Mouse (Mus musculus) CH12.LX (cell line): ENCODE measurements around the gene Pcsk2. TPM values are rescaled to one million over a fixed set of nuclear protein-coding genes. Genes with fewer than 3 reads are reported as not detected.

Experiments used
- DNase-seq: peaks from one replicate; pipeline ENCODE4 v3.0.0-alpha.2; 2013; ENCODE audit errors: extremely low read depth
- H3K27ac ChIP-seq: 2 replicates; pipeline ENCODE4 v1.5.1; 2012; ENCODE audit warnings: low read depth, mild to moderate bottlenecking, control low read depth, moderate library complexity; ENCODE audit not compliant: insufficient read depth
- H3K27me3 ChIP-seq: replicated peaks from 2 replicates; pipeline ENCODE3; 2012; ENCODE audit warnings: inconsistent platforms
- H3K36me3 ChIP-seq, 2 experiments: replicated peaks in 1 of 2; 2 replicates each; pipeline versions ENCODE3 to v1.6.1; 2012; ENCODE audit warnings: inconsistent platforms in 1 of 2, low read length in 1 of 2, mild to moderate bottlenecking in 1 of 2, mixed read lengths in 1 of 2, moderate library complexity in 1 of 2; ENCODE audit not compliant: control insufficient read depth in 1 of 2, insufficient read depth in 1 of 2
- H3K4me1 ChIP-seq, 2 experiments: 2 replicates each; pipeline ENCODE4 v1.6.1; 2012; ENCODE audit warnings: inconsistent platforms in 1 of 2, moderate library complexity in 1 of 2; ENCODE audit not compliant: insufficient read depth in 2 of 2, control insufficient read depth in 1 of 2
- H3K4me2 ChIP-seq: 2 replicates; pipeline ENCODE4 v1.6.1; 2012; ENCODE audit warnings: low read depth, mild to moderate bottlenecking, control low read depth; ENCODE audit not compliant: poor library complexity, insufficient read depth, severe bottlenecking
- H3K4me3 ChIP-seq, 3 experiments: fragments of 150-350 bp in 1 of 3; sonication (generic) in 1 of 3; replicated peaks in 1 of 3; 2 replicates each; pipeline versions ENCODE3 to v1.5.1; 2011 to 2012; ENCODE audit warnings: low read depth in 2 of 3, low read length in 2 of 3, mild to moderate bottlenecking in 2 of 3, moderate library complexity in 2 of 3, control low read depth in 1 of 3, improper control_type of control experiment in 1 of 3, inconsistent platforms in 1 of 3, mixed read lengths in 1 of 3; ENCODE audit not compliant: poor library complexity in 1 of 3
- H3K79me2 ChIP-seq: replicated peaks from 2 replicates; pipeline ENCODE4 v1.6.1; 2012; ENCODE audit warnings: mild to moderate bottlenecking, moderate library complexity; ENCODE audit not compliant: control insufficient read depth, poor library complexity, insufficient read depth, severe bottlenecking; ENCODE audit errors: extremely low read depth
- H3K9ac ChIP-seq: 2 replicates; pipeline ENCODE4 v1.6.1; 2012; ENCODE audit warnings: low read depth, mild to moderate bottlenecking, control low read depth, moderate library complexity; ENCODE audit not compliant: insufficient read depth
- H3K9me3 ChIP-seq: replicated peaks from 2 replicates; pipeline ENCODE3; 2012; ENCODE audit warnings: low read length, inconsistent platforms, mixed read lengths
- BHLHE40 ChIP-seq: IDR thresholded peaks from 2 replicates; pipeline ENCODE4 v1.6.1; 2011; ENCODE audit warnings: mild to moderate bottlenecking, low read depth, low read length, improper control_type of control experiment
- CHD1 ChIP-seq: IDR thresholded peaks from 2 replicates; pipeline ENCODE4 v1.6.1; 2012; ENCODE audit warnings: low read depth, low read length, improper control_type of control experiment, inconsistent platforms
- CHD2 ChIP-seq: IDR thresholded peaks from 2 replicates; pipeline ENCODE4 v1.6.1; 2011; ENCODE audit warnings: low read length, improper control_type of control experiment
- E2F4 ChIP-seq: IDR thresholded peaks from 2 replicates; pipeline ENCODE4 v1.6.1; 2011; ENCODE audit warnings: low read depth, low read length, improper control_type of control experiment; ENCODE audit not compliant: insufficient replicate concordance
- ETS1 ChIP-seq: conservative IDR thresholded peaks from 2 replicates; pipeline ENCODE4 v1.6.1; 2012; ENCODE audit warnings: low read depth, mild to moderate bottlenecking, inconsistent platforms, low read length, improper control_type of control experiment, moderate library complexity
- GABPA ChIP-seq: IDR thresholded peaks from 2 replicates; pipeline ENCODE4 v1.6.1; 2012; ENCODE audit warnings: low read depth, low read length, improper control_type of control experiment, inconsistent platforms; ENCODE audit not compliant: insufficient replicate concordance
- HCFC1 ChIP-seq: IDR thresholded peaks from 2 replicates; pipeline ENCODE4 v1.6.1; 2012; ENCODE audit warnings: low read depth, mild to moderate bottlenecking, inconsistent platforms, low read length, improper control_type of control experiment
- JUND ChIP-seq: conservative IDR thresholded peaks from 2 replicates; pipeline ENCODE4 v1.6.1; 2011; ENCODE audit warnings: low read depth, low read length, improper control_type of control experiment
- MAX ChIP-seq: IDR thresholded peaks from 2 replicates; pipeline ENCODE4 v1.6.1; 2011; ENCODE audit warnings: low read length, improper control_type of control experiment
- MYC ChIP-seq: IDR thresholded peaks from 2 replicates; pipeline ENCODE4 v1.6.1; 2011; ENCODE audit warnings: low read depth, mild to moderate bottlenecking, improper control_type of control experiment, low read length
- NELFE ChIP-seq: IDR thresholded peaks from 2 replicates; pipeline ENCODE4 v1.6.1; 2011; ENCODE audit warnings: low read depth, low read length, improper control_type of control experiment
- NRF1 ChIP-seq: IDR thresholded peaks from 2 replicates; pipeline ENCODE4 v1.6.1; 2014; ENCODE audit warnings: low read depth, mild to moderate bottlenecking, inconsistent platforms, low read length, improper control_type of control experiment, moderate library complexity
- POLR2A ChIP-seq: IDR thresholded peaks from 2 replicates; pipeline ENCODE4 v1.6.1; 2011; ENCODE audit warnings: low read depth, mild to moderate bottlenecking, improper control_type of control experiment, low read length
- POLR2AphosphoS2 ChIP-seq: IDR thresholded peaks from 2 replicates; pipeline ENCODE4 v1.6.1; 2011; ENCODE audit warnings: low read depth, low read length, improper control_type of control experiment
- RCOR1 ChIP-seq: conservative IDR thresholded peaks from 2 replicates; pipeline ENCODE4 v1.6.1; 2012; ENCODE audit warnings: low read depth, mild to moderate bottlenecking, inconsistent platforms, low read length, improper control_type of control experiment
- TBP ChIP-seq: conservative IDR thresholded peaks from 2 replicates; pipeline ENCODE4 v1.6.1; 2011; ENCODE audit warnings: low read depth, low read length, improper control_type of control experiment
- TCF12 ChIP-seq: IDR thresholded peaks from 2 replicates; pipeline ENCODE4 v1.6.1; 2014; ENCODE audit warnings: low read depth, mild to moderate bottlenecking, inconsistent platforms, low read length, improper control_type of control experiment
- USF1 ChIP-seq: IDR thresholded peaks from 2 replicates; pipeline ENCODE4 v1.6.1; 2014; ENCODE audit warnings: low read depth, mild to moderate bottlenecking, inconsistent platforms, low read length, improper control_type of control experiment
- USF2 ChIP-seq: conservative IDR thresholded peaks from 2 replicates; pipeline ENCODE4 v1.6.1; 2011; ENCODE audit warnings: low read depth, low read length, improper control_type of control experiment
- ZKSCAN1 ChIP-seq: IDR thresholded peaks from 2 replicates; pipeline ENCODE4 v1.6.1; 2012; ENCODE audit warnings: low read depth, inconsistent platforms, low read length, improper control_type of control experiment, borderline replicate concordance
- ZMIZ1 ChIP-seq: IDR thresholded peaks from 2 replicates; pipeline ENCODE4 v1.6.1; 2012; ENCODE audit warnings: low read depth, mild to moderate bottlenecking, inconsistent platforms, low read length, improper control_type of control experiment
- ZNF384 ChIP-seq: IDR thresholded peaks from 2 replicates; pipeline ENCODE4 v1.6.1; 2012; ENCODE audit warnings: low read depth, low read length, improper control_type of control experiment, inconsistent platforms
- dilution Hi-C: fragments of 300-500 bp; cut with MboI; formaldehyde crosslinking; loops from 2 replicates; pipeline ENCODE4 v1.14.3; 2020; ENCODE audit warnings: low sequenced_read_pairs; ENCODE audit not compliant: extremely low pct_unique_long_range_greater_than_20kb, extremely low pct_ligation_motif_present
- in situ Hi-C: fragments of 300-500 bp; cut with MboI; formaldehyde crosslinking; loops from 3 replicates; pipeline ENCODE4 v1.14.3; 2019; ENCODE audit warnings: low sequenced_read_pairs, low pct_ligation_motif_present, low pct_unique_long_range_greater_than_20kb, mixed read lengths
- polyA plus RNA-seq: library from polyadenylated mRNA; unstranded; fragments of >175 nt; gene quantifications from 2 replicates; pipeline ENCODE4 v1.2.1, GENCODE M21; 2012; ENCODE audit warnings: low read depth; ENCODE audit not compliant: insufficient read length
- total RNA-seq, 2 experiments: library from RNA; depleted of rRNA; stranded (reverse); fragments of 300-350 nt in 1 of 2; fragments of >200 nt in 1 of 2; gene quantifications; 2 replicates each; pipeline ENCODE4 v1.2.3; 2012 to 2014

Pcsk2 gene
- total and polyA plus RNA-seq, 3 experiments, result not detected

GRCm38 (mm10) chr2:143832721-143833120 is 286.8 kb downstream of the Pcsk2 start:
- Histone ChIP-seq H3K9me3 (no peaks in the 10 kb centered on the region), H3K4me2 (no peak overlapping the region), H3K9ac (no peak overlapping the region), H3K4me1 (peaks cover 0 to 8% of the 10 kb centered on the region in 2 experiments; a peak in 1 of 4 replicates), H3K4me3 (no peak overlapping the region), H3K27me3 (no peaks in the 10 kb centered on the region), H3K36me3 (no peaks in the 10 kb centered on the region), H3K27ac (no peak overlapping the region), H3K79me2 (no peaks in the 10 kb centered on the region)
- in situ Hi-C loops (loop anchor here (10.0 kb wide), 2 partner anchors 112 to 152 kb away; no protein-coding TSS in a partner anchor), dilution Hi-C loops (no loop called here)
- TF ChIP-seq ZKSCAN1 (peak; percentile 83), MYC (no peak)
- DNase-seq, result no peak

- TF ChIP-seq GABPA (no peak), ZMIZ1 (no peak), E2F4 (no peak), BHLHE40 (no peak), HCFC1 (no peak), POLR2A (no peak), TCF12 (no peak)
- Histone ChIP-seq H3K27ac (no peak overlapping the region), H3K4me2 (no peak overlapping the region), H3K9me3 (no peaks in the 10 kb centered on the region), H3K36me3 (no peaks in the 10 kb centered on the region), H3K9ac (no peak overlapping the region; the same call in 1 of the 2 replicates), H3K4me3 (no peak overlapping the region), H3K27me3 (no peaks in the 10 kb centered on the region), H3K79me2 (no peaks in the 10 kb centered on the region), H3K4me1 (peaks cover 4 to 14% of the 10 kb centered on the region in 2 experiments)
- dilution Hi-C loops, result no loop called here
- in situ Hi-C loops, result loop anchor here (10.0 kb wide), 2 partner anchors 111 to 151 kb away; no protein-coding TSS in a partner anchor
- no peak for DNase-seq
Observed at GRCm38 (mm10) chr2:143834082-143834481, 288.1 kb downstream of the Pcsk2 start.

- Histone ChIP-seq H3K9ac (no peak overlapping the region), H3K4me3 (no peak overlapping the region), H3K79me2 (no peaks in the 10 kb centered on the region), H3K4me1 (peaks cover 11 to 31% of the 10 kb centered on the region in 2 experiments), H3K27ac (no peak overlapping the region), H3K27me3 (no peaks in the 10 kb centered on the region), H3K36me3 (no peaks in the 10 kb centered on the region), H3K9me3 (no peaks in the 10 kb centered on the region), H3K4me2 (no peak overlapping the region)
- in situ Hi-C loops, result loop anchor here (5.0 to 10.0 kb wide), 3 partner anchors 109 to 381 kb away; no protein-coding TSS in a partner anchor
- dilution Hi-C loops, result no loop called here
- no peak for DNase-seq
- TF ChIP-seq ETS1 (no peak), USF2 (no peak), USF1 (no peak), TBP (no peak), RCOR1 (no peak), NELFE (no peak), JUND (no peak), MAX (no peak), POLR2A (no peak), CHD1 (no peak), NRF1 (no peak), BHLHE40 (no peak), ZKSCAN1 (no peak), POLR2AphosphoS2 (no peak), ZNF384 (no peak), CHD2 (no peak), TCF12 (no peak)
Observed at GRCm38 (mm10) chr2:143835820-143836219, 289.9 kb downstream of the Pcsk2 start.
